Comparison of ENCODE assay signal across 11 mouse cellular contexts in genomic region chr10:78372681-78373668, GRCm38 (mm10). TPM values are rescaled to one million over a fixed set of nuclear protein-coding genes. Genes with fewer than 3 reads are reported as not detected.
A peak's percentile ranks its signal among the peaks of the same experiment; 100 is the strongest.
DNase-seq lines count a peak whose midpoint lies in the region; ATAC-seq lines count a peak whose summit lies in the region.
"Had no signal": no experiment of that assay in that cellular context is flagged by ENCODE, and none has a peak within 500 bp of the region (broad histone marks: within the 10 kb centered on the region; RNA-seq: fewer than 3 reads in every experiment).

No protein-coding gene starts in this region.

- no peaks in the 10 kb centered on the region for H3K27me3 ChIP-seq in heart, embryonic 16.5 days (ENCODE audit: control insufficient read depth, insufficient read depth, low read length)

- H3K36me3 ChIP-seq in heart, embryonic 16.5 days (ENCODE audit: control insufficient read depth, insufficient read depth), result no peaks in the 10 kb centered on the region
- H3K36me3 ChIP-seq: G1E had no signal

- no peak for ATAC-seq in heart, embryonic 16.5 days (replicated peaks; ENCODE audit: extremely low read depth, insufficient read depth, low FRiP score)
- peak; percentile 92 for ATAC-seq in inflammation-experienced regulatory T-cells, adult 6 months

- no peaks in the 10 kb centered on the region for H3K9me3 ChIP-seq in heart, embryonic 16.5 days (replicated peaks; ENCODE audit: control insufficient read depth, low read length)

- no peak overlapping the region for H3K4me2 ChIP-seq in heart, embryonic 16.5 days (ENCODE audit: low read depth, low read length)

- WGBS in heart, embryonic 16.5 days, result 60% methylated on average over 27 of the region's 27 CpGs

- no peak overlapping the region for H3K9ac ChIP-seq in heart, embryonic 16.5 days (ENCODE audit: low read length)

- no peak overlapping the region for H3K27ac ChIP-seq in heart, embryonic 16.5 days (ENCODE audit: low read length)

- H3K4me1 ChIP-seq in heart, embryonic 16.5 days (ENCODE audit: control insufficient read depth, insufficient read depth, low read length), result no peaks in the 10 kb centered on the region

- H3K4me3 ChIP-seq in heart, embryonic 16.5 days (ENCODE audit: low read length), result peak overlapping the region; percentile 24; the same call in 1 of the 2 replicates

- DNase-seq in heart, adult 11 months, result no peak
- DNase-seq in ES-CJ7 (ENCODE audit: low read depth, low spot score) (peak; percentile 76), adipocyte (ENCODE audit: low spot score) (no peak)
- DNase-seq in spleen, adult 12 weeks (ENCODE audit: low spot score), result peak; percentile 78
- no peak for DNase-seq in urinary bladder, postnatal 14 days (ENCODE audit: low spot score)
- DNase-seq in layer of hippocampus, postnatal 25 days (ENCODE audit: extremely low spot score in 1 of 2, low spot score in 1 of 2), result no peak
- DNase-seq: cerebellum, postnatal 36 days; midbrain, embryonic 14.5 days had no signal

RNA-seq across cellular contexts. Expression of gene Agpat3, which starts 20.7 kb away (rescaled TPM):
- 56.6 and 69.5 TPM in 2 replicates for polyA plus RNA-seq in heart, embryonic 16.5 days (2015; fragmentation: Nextera tagmentation; extraction: Ambion mirVana)
- polyA plus RNA-seq in inflammation-experienced regulatory T-cells, adult 6 months (2017; shearing (Covaris generic)), result 100 to 1,000 TPM in 2 of 3 experiments, 10 to 100 TPM in 1; 93.9 to 109 (median 101) TPM
- 100 to 1,000 TPM; 233 TPM for total RNA-seq in layer of hippocampus, postnatal 25 days (2021)

RNA-seq across cellular contexts. Expression of gene Rrp1, which starts 39.9 kb away (rescaled TPM):
- 244 and 285 TPM in 2 replicates for polyA plus RNA-seq in heart, embryonic 16.5 days (2015; fragmentation: Nextera tagmentation; extraction: Ambion mirVana)
- 100 to 1,000 TPM in 2 of 3 experiments, 10 to 100 TPM in 1; 90.6 to 113 (median 101) TPM for polyA plus RNA-seq in inflammation-experienced regulatory T-cells, adult 6 months (2017; shearing (Covaris generic))
- total RNA-seq in layer of hippocampus, postnatal 25 days (2021), result 100 to 1,000 TPM; 332 to 335 TPM

RNA-seq across cellular contexts. Expression of gene Cstb, which starts 52.5 kb away (rescaled TPM):
- 148 and 222 TPM in 2 replicates for polyA plus RNA-seq in heart, embryonic 16.5 days (2015; fragmentation: Nextera tagmentation; extraction: Ambion mirVana)
- 100 to 1,000 TPM; 160 to 186 (median 183) TPM for polyA plus RNA-seq in inflammation-experienced regulatory T-cells, adult 6 months (2017; shearing (Covaris generic))
- total RNA-seq in layer of hippocampus, postnatal 25 days (2021), result 10 to 100 TPM; 38.7 to 40.7 TPM

Comparison
In these comparisons a context has a peak if more than half of its experiments do, and no peak if none do; other contexts are left out.
1. DNase-seq: peak in ES-CJ7 (single experiment) and spleen, adult 12 weeks (single experiment); none in heart, adult 11 months (single experiment), urinary bladder, postnatal 14 days (single experiment), adipocyte (single experiment) and layer of hippocampus, postnatal 25 days (0 of 2).